Mouse (Mus musculus): ENCODE measurements around the gene Olfr1440. TPM values are rescaled to one million over a fixed set of nuclear protein-coding genes. Genes with fewer than 3 reads are reported as not detected.

Olfr1440 gene
- polyA plus RNA-seq (2016; fragmentation: Nextera tagmentation; extraction: Ambion mirVana), result not detected in 2 replicates

GRCm38 (mm10) chr19:12386979-12387378 lies at the start of gene Olfr1440:
Gene Olfr1440, plus strand, starts transcription at chr19:12387279.
- H3K36me3 ChIP-seq, result no peaks in the 10 kb centered on the region
- 64% methylated on average over 2 of the region's 2 CpGs for WGBS
- H3K4me3 ChIP-seq, result no peak within 1 kb of the TSS
- no peak within 1 kb of the TSS for H3K4me2 ChIP-seq
- H3K9ac ChIP-seq, result no peak within 1 kb of the TSS
- H3K27me3 ChIP-seq (replicated peaks), result no peaks in the 10 kb centered on the region
- 0 out of 2 replicates have a peak, but pooled peaks cover 5% of the 10 kb centered on the region for H3K9me3 ChIP-seq (replicated peaks)
- no peaks in the 10 kb centered on the region for H3K4me1 ChIP-seq (replicated peaks)
- H3K27ac ChIP-seq (ENCODE audit: poor library complexity, severe bottlenecking), result no peak within 1 kb of the TSS
- no peak for ATAC-seq (ENCODE audit: insufficient number of reproducible peaks, low FRiP score)

- 63% methylated on average over 3 of the region's 3 CpGs for WGBS
- H3K36me3 ChIP-seq, result no peaks in the 10 kb centered on the region
- H3K27ac ChIP-seq (ENCODE audit: poor library complexity, severe bottlenecking), result no peak overlapping the region
- no peak overlapping the region for H3K4me3 ChIP-seq
- H3K4me2 ChIP-seq, result no peak overlapping the region
- H3K27me3 ChIP-seq (replicated peaks), result no peaks in the 10 kb centered on the region
- no peaks in the 10 kb centered on the region for H3K9me3 ChIP-seq (replicated peaks)
- no peak for ATAC-seq (ENCODE audit: insufficient number of reproducible peaks, low FRiP score)
- no peaks in the 10 kb centered on the region for H3K4me1 ChIP-seq (replicated peaks)
- H3K9ac ChIP-seq, result no peak overlapping the region
Measured at GRCm38 (mm10) chr19:12373004-12373403, 14.1 kb upstream of the Olfr1440 start.

- ATAC-seq (ENCODE audit: insufficient number of reproducible peaks, low FRiP score), result no peak
- no peak overlapping the region for H3K4me2 ChIP-seq
- no peak overlapping the region for H3K4me3 ChIP-seq
- WGBS, result 64% methylated on average over 2 of the region's 2 CpGs
- H3K4me1 ChIP-seq (replicated peaks), result no peaks in the 10 kb centered on the region
- no peak overlapping the region for H3K9ac ChIP-seq
- no peaks in the 10 kb centered on the region for H3K27me3 ChIP-seq (replicated peaks)
- no peaks in the 10 kb centered on the region for H3K9me3 ChIP-seq (replicated peaks)
- no peaks in the 10 kb centered on the region for H3K36me3 ChIP-seq
- no peak overlapping the region for H3K27ac ChIP-seq (ENCODE audit: poor library complexity, severe bottlenecking)
Measured at GRCm38 (mm10) chr19:12374465-12375025, 12.5 kb upstream of the Olfr1440 start.

- Histone ChIP-seq H3K27ac (ENCODE audit: poor library complexity, severe bottlenecking) (no peak overlapping the region), H3K4me2 (no peak overlapping the region), H3K9ac (no peak overlapping the region), H3K4me3 (no peak overlapping the region), H3K36me3 (no peaks in the 10 kb centered on the region), H3K9me3 (replicated peaks) (no peaks in the 10 kb centered on the region), H3K27me3 (replicated peaks) (no peaks in the 10 kb centered on the region), H3K4me1 (replicated peaks) (no peaks in the 10 kb centered on the region)
- no peak for ATAC-seq (ENCODE audit: insufficient number of reproducible peaks, low FRiP score)
Measured at GRCm38 (mm10) chr19:12413737-12414136, 26.7 kb downstream of the Olfr1440 start.

- H3K4me2 ChIP-seq, result no peak within 1 kb of the TSS
- H3K9ac ChIP-seq, result no peak within 1 kb of the TSS
- ATAC-seq (ENCODE audit: insufficient number of reproducible peaks, low FRiP score), result no peak
- H3K27ac ChIP-seq (ENCODE audit: poor library complexity, severe bottlenecking), result no peak within 1 kb of the TSS
- H3K27me3 ChIP-seq (replicated peaks), result no peaks in the 10 kb centered on the region
- no peaks in the 10 kb centered on the region for H3K4me1 ChIP-seq (replicated peaks)
- no peaks in the 10 kb centered on the region for H3K9me3 ChIP-seq (replicated peaks)
- no peaks in the 10 kb centered on the region for H3K36me3 ChIP-seq
- no peak within 1 kb of the TSS for H3K4me3 ChIP-seq
Measured at GRCm38 (mm10) chr19:12417361-12417760, 30.3 kb downstream of the Olfr1440 start, which contains the start of gene Olfr1441. Gene Olfr1441, plus strand, starts transcription at chr19:12417433.

GRCm38 (mm10) chr19:12418312-12418711 lies 31.2 kb downstream of the Olfr1440 start:
- H3K9ac ChIP-seq, result no peak overlapping the region
- no peak overlapping the region for H3K27ac ChIP-seq (ENCODE audit: poor library complexity, severe bottlenecking)
- H3K36me3 ChIP-seq, result no peaks in the 10 kb centered on the region
- no peak overlapping the region for H3K4me2 ChIP-seq
- no peaks in the 10 kb centered on the region for H3K9me3 ChIP-seq (replicated peaks)
- H3K4me3 ChIP-seq, result no peak overlapping the region
- H3K27me3 ChIP-seq (replicated peaks), result no peaks in the 10 kb centered on the region
- ATAC-seq (ENCODE audit: insufficient number of reproducible peaks, low FRiP score), result no peak
- no peaks in the 10 kb centered on the region for H3K4me1 ChIP-seq (replicated peaks)
- WGBS, result 64% methylated on average over 3 of the region's 3 CpGs

GRCm38 (mm10) chr19:12420555-12420954 lies 33.5 kb downstream of the Olfr1440 start:
- no peak overlapping the region for H3K4me2 ChIP-seq
- no peak overlapping the region for H3K27ac ChIP-seq (ENCODE audit: poor library complexity, severe bottlenecking)
- no peaks in the 10 kb centered on the region for H3K27me3 ChIP-seq (replicated peaks)
- no peaks in the 10 kb centered on the region for H3K4me1 ChIP-seq (replicated peaks)
- H3K9ac ChIP-seq, result no peak overlapping the region
- ATAC-seq (ENCODE audit: insufficient number of reproducible peaks, low FRiP score), result no peak
- H3K36me3 ChIP-seq, result no peaks in the 10 kb centered on the region
- H3K9me3 ChIP-seq (replicated peaks), result no peaks in the 10 kb centered on the region
- H3K4me3 ChIP-seq, result no peak overlapping the region
- WGBS, result 70% methylated on average over 6 of the region's 6 CpGs

GRCm38 (mm10) chr19:12421680-12422079 lies 34.6 kb downstream of the Olfr1440 start:
- ATAC-seq (ENCODE audit: insufficient number of reproducible peaks, low FRiP score), result no peak
- WGBS, result 77% methylated on average over 1 of the region's 1 CpGs
- Histone ChIP-seq H3K9me3 (replicated peaks) (no peaks in the 10 kb centered on the region), H3K4me1 (replicated peaks) (no peaks in the 10 kb centered on the region), H3K27me3 (replicated peaks) (no peaks in the 10 kb centered on the region), H3K4me2 (no peak overlapping the region), H3K27ac (ENCODE audit: poor library complexity, severe bottlenecking) (no peak overlapping the region), H3K36me3 (no peaks in the 10 kb centered on the region), H3K4me3 (no peak overlapping the region), H3K9ac (no peak overlapping the region)

GRCm38 (mm10) chr19:12427101-12427500 lies 40.0 kb downstream of the Olfr1440 start:
- H3K4me1 ChIP-seq (replicated peaks), result no peaks in the 10 kb centered on the region
- 80% methylated on average over 5 of the region's 5 CpGs for WGBS
- no peaks in the 10 kb centered on the region for H3K27me3 ChIP-seq (replicated peaks)
- no peaks in the 10 kb centered on the region for H3K9me3 ChIP-seq (replicated peaks)
- no peaks in the 10 kb centered on the region for H3K36me3 ChIP-seq
- H3K4me3 ChIP-seq, result no peak overlapping the region
- no peak overlapping the region for H3K27ac ChIP-seq (ENCODE audit: poor library complexity, severe bottlenecking)
- no peak overlapping the region for H3K4me2 ChIP-seq
- H3K9ac ChIP-seq, result no peak overlapping the region
- ATAC-seq (ENCODE audit: insufficient number of reproducible peaks, low FRiP score), result no peak

GRCm38 (mm10) chr19:12427605-12428004 lies 40.5 kb downstream of the Olfr1440 start, which contains the start of gene Pfpl:
Gene Pfpl, plus strand, starts transcription at chr19:12427905.
- no peaks in the 10 kb centered on the region for H3K36me3 ChIP-seq
- no peaks in the 10 kb centered on the region for H3K9me3 ChIP-seq (replicated peaks)
- H3K4me1 ChIP-seq (replicated peaks), result no peaks in the 10 kb centered on the region
- no peak within 1 kb of the TSS for H3K27ac ChIP-seq (ENCODE audit: poor library complexity, severe bottlenecking)
- no peaks in the 10 kb centered on the region for H3K27me3 ChIP-seq (replicated peaks)
- H3K9ac ChIP-seq, result no peak within 1 kb of the TSS
- no peak within 1 kb of the TSS for H3K4me2 ChIP-seq
- WGBS, result 85% methylated on average over 6 of the region's 6 CpGs
- no peak for ATAC-seq (ENCODE audit: insufficient number of reproducible peaks, low FRiP score)
- no peak within 1 kb of the TSS for H3K4me3 ChIP-seq

GRCm38 (mm10) chr19:12433033-12433432 lies 46.0 kb downstream of the Olfr1440 start:
- Histone ChIP-seq H3K4me2 (no peak overlapping the region), H3K27me3 (replicated peaks) (no peaks in the 10 kb centered on the region), H3K36me3 (no peaks in the 10 kb centered on the region), H3K27ac (ENCODE audit: poor library complexity, severe bottlenecking) (no peak overlapping the region), H3K4me1 (replicated peaks) (no peaks in the 10 kb centered on the region), H3K9me3 (replicated peaks) (no peaks in the 10 kb centered on the region), H3K9ac (no peak overlapping the region), H3K4me3 (no peak overlapping the region)
- no peak for ATAC-seq (ENCODE audit: insufficient number of reproducible peaks, low FRiP score)
- WGBS, result 4% methylated on average over 2 of the region's 2 CpGs

- no peak overlapping the region for H3K27ac ChIP-seq (ENCODE audit: poor library complexity, severe bottlenecking)
- no peaks in the 10 kb centered on the region for H3K27me3 ChIP-seq (replicated peaks)
- WGBS, result 72% methylated on average over 4 of the region's 4 CpGs
- H3K4me1 ChIP-seq (replicated peaks), result no peaks in the 10 kb centered on the region
- no peaks in the 10 kb centered on the region for H3K36me3 ChIP-seq
- ATAC-seq (ENCODE audit: insufficient number of reproducible peaks, low FRiP score), result no peak
- no peak overlapping the region for H3K4me3 ChIP-seq
- H3K4me2 ChIP-seq, result no peak overlapping the region
- H3K9me3 ChIP-seq (replicated peaks), result no peaks in the 10 kb centered on the region
- H3K9ac ChIP-seq, result no peak overlapping the region
Measured at GRCm38 (mm10) chr19:12435011-12435416, 47.9 kb downstream of the Olfr1440 start.

Data from heart, embryonic 12.5 days (tissue).